Mouse (Mus musculus) adrenal gland, adult 2 months (tissue): ENCODE measurements around the gene Dcaf15. TPM values are rescaled to one million over a fixed set of nuclear protein-coding genes. Genes with fewer than 3 reads are reported as not detected.
A peak's percentile ranks its signal among the peaks of the same experiment; 100 is the strongest.

Source experiments
- DNase-seq: peaks from one replicate; pipeline ENCODE4 v3.0.0; 2021
- polyA plus RNA-seq: library from polyadenylated mRNA; depleted of rRNA; stranded (reverse); fragments of >200 nt; gene quantifications from 2 replicates; pipeline ENCODE4 v1.2.3, GENCODE M21; 2012
- total RNA-seq, 2 experiments: library from RNA; stranded (reverse); gene quantifications; 2 replicates each; pipeline ENCODE4 v1.2.3; 2021

Gene Dcaf15
- total and polyA plus RNA-seq, 3 experiments, result 14.4 to 62.7 (median 18.2) TPM

- no peak for DNase-seq
Observed at GRCm38 (mm10) chr8:84101476-84102270, 2.9 kb downstream of the Dcaf15 start.

GRCm38 (mm10) chr8:84098376-84098775 is 6.2 kb downstream of the Dcaf15 start:
- no peak for DNase-seq

- no peak for DNase-seq
Observed at GRCm38 (mm10) chr8:84096061-84096460, 8.5 kb downstream of the Dcaf15 start.

GRCm38 (mm10) chr8:84090585-84090984 is 14.0 kb downstream of the Dcaf15 start:
- DNase-seq, result peak; percentile 80

- peak; percentile 1 for DNase-seq
Observed at GRCm38 (mm10) chr8:84089277-84089676, 15.3 kb downstream of the Dcaf15 start.

GRCm38 (mm10) chr8:84087821-84088220 is 16.7 kb downstream of the Dcaf15 start:
- DNase-seq, result no peak

GRCm38 (mm10) chr8:84087156-84087555 is 17.4 kb downstream of the Dcaf15 start:
- DNase-seq, result no peak

- no peak for DNase-seq
Observed at GRCm38 (mm10) chr8:84084341-84085115, 20.0 kb downstream of the Dcaf15 start.

GRCm38 (mm10) chr8:84083829-84084241 is 20.7 kb downstream of the Dcaf15 start:
- DNase-seq, result peak; percentile 76

- no peak for DNase-seq
Observed at GRCm38 (mm10) chr8:84079206-84079605, 25.4 kb downstream of the Dcaf15 start.

- DNase-seq, result no peak
Observed at GRCm38 (mm10) chr8:84076849-84077248, 27.7 kb downstream of the Dcaf15 start.

GRCm38 (mm10) chr8:84076412-84076811 is 28.2 kb downstream of the Dcaf15 start:
- DNase-seq, result no peak

- DNase-seq, result no peak
Observed at GRCm38 (mm10) chr8:84073230-84073976, 31.2 kb downstream of the Dcaf15 start.

GRCm38 (mm10) chr8:84072321-84072720 is 32.2 kb downstream of the Dcaf15 start:
- DNase-seq, result no peak

GRCm38 (mm10) chr8:84071921-84072320 is 32.6 kb downstream of the Dcaf15 start:
- DNase-seq, result no peak

- no peak for DNase-seq
Observed at GRCm38 (mm10) chr8:84070667-84071066, 33.9 kb downstream of the Dcaf15 start.

GRCm38 (mm10) chr8:84070241-84070640 is 34.3 kb downstream of the Dcaf15 start:
- no peak for DNase-seq

GRCm38 (mm10) chr8:84069750-84070149 is 34.8 kb downstream of the Dcaf15 start:
- no peak for DNase-seq

GRCm38 (mm10) chr8:84069169-84069568 is 35.4 kb downstream of the Dcaf15 start:
- no peak for DNase-seq

- peak; percentile 76 for DNase-seq
Observed at GRCm38 (mm10) chr8:84068316-84069035, 36.1 kb downstream of the Dcaf15 start.

GRCm38 (mm10) chr8:84067911-84068310 is 36.7 kb downstream of the Dcaf15 start:
- no peak for DNase-seq
